Mouse (Mus musculus) embryonic facial prominence, embryonic 13.5 days (tissue): ENCODE measurements around the gene Mest. TPM values are rescaled to one million over a fixed set of nuclear protein-coding genes. Genes with fewer than 3 reads are reported as not detected.

ENCODE experiments used
- ATAC-seq: fragments of 200-750 bp; cut with Nextera tagmentation; 2 replicates; pipeline ENCODE4 v1.8.0; 2017; ENCODE audit warnings: low read depth; ENCODE audit not compliant: insufficient number of reproducible peaks, insufficient read depth, low FRiP score, low TSS enrichment
- H3K27ac ChIP-seq: fragments of 300-500 bp; sonication (generic); 2 replicates; pipeline ENCODE4 v1.5.1; 2015; ENCODE audit warnings: moderate library complexity, mild to moderate bottlenecking, inconsistent platforms
- H3K27me3 ChIP-seq: fragments of 300-500 bp; sonication (generic); 2 replicates; pipeline ENCODE4 v1.6.1; 2015; ENCODE audit warnings: mild to moderate bottlenecking, inconsistent platforms
- H3K36me3 ChIP-seq: fragments of 300-500 bp; sonication (generic); 2 replicates; pipeline ENCODE4 v1.6.1; 2015; ENCODE audit warnings: mild to moderate bottlenecking, inconsistent platforms
- H3K4me1 ChIP-seq: fragments of 300-500 bp; sonication (generic); 2 replicates; pipeline ENCODE4 v1.6.1; 2015; ENCODE audit warnings: inconsistent platforms
- H3K4me2 ChIP-seq: fragments of 300-500 bp; sonication (generic); 2 replicates; pipeline ENCODE4 v1.6.1; 2015; ENCODE audit warnings: moderate library complexity, mild to moderate bottlenecking, inconsistent platforms
- H3K4me3 ChIP-seq: fragments of 300-500 bp; sonication (generic); 2 replicates; pipeline ENCODE4 v1.5.1; 2015; ENCODE audit warnings: mild to moderate bottlenecking, inconsistent platforms
- H3K9ac ChIP-seq: fragments of 300-500 bp; sonication (generic); 2 replicates; pipeline ENCODE4 v1.6.1; 2015; ENCODE audit warnings: mild to moderate bottlenecking, inconsistent platforms
- H3K9me3 ChIP-seq: fragments of 300-500 bp; sonication (generic); 2 replicates; pipeline ENCODE4 v1.6.1; 2016; ENCODE audit warnings: inconsistent platforms
- WGBS: fragments of 180-500 bp; shearing (Covaris S2); methylation state at CpG from one replicate; pipeline ENCODE4 v1.1.7; 2015; ENCODE audit warnings: mixed read lengths; 5-methylcytosine and 5-hydroxymethylcytosine counted together
- polyA plus RNA-seq: library from polyadenylated mRNA; unstranded; fragments of >200 nt; fragmentation: Nextera tagmentation; extraction: Ambion mirVana; gene quantifications from 2 replicates; pipeline ENCODE4 v1.2.1, GENCODE M21; 2015

Mest gene
- polyA plus RNA-seq, 1 experiment from 2014 or later: 912 TPM

GRCm38 (mm10) chr6:30734465-30734864 is 11.1 kb downstream of the Mest start:
- no peak for ATAC-seq
- Histone ChIP-seq H3K9ac (no peak overlapping the region), H3K4me1 (peaks cover 24% of the 10 kb centered on the region), H3K36me3 (0 out of 2 replicates have a peak, but pooled peaks cover 10% of the 10 kb centered on the region), H3K4me3 (no peak overlapping the region), H3K9me3 (peaks cover 46% of the 10 kb centered on the region), H3K27ac (peak overlapping the region; percentile 85), H3K4me2 (peak overlapping the region; percentile 65), H3K27me3 (no peaks in the 10 kb centered on the region)
- 45% methylated on average over 6 of the region's 6 CpGs for WGBS

GRCm38 (mm10) chr6:30734988-30735727 is 11.8 kb downstream of the Mest start:
- Histone ChIP-seq H3K27me3 (no peaks in the 10 kb centered on the region), H3K4me3 (peak overlapping the region; percentile 22), H3K27ac (peak overlapping the region; percentile 85), H3K4me1 (peaks cover 24% of the 10 kb centered on the region), H3K9ac (peak overlapping the region; percentile 58), H3K9me3 (peaks cover 49% of the 10 kb centered on the region), H3K4me2 (peak overlapping the region; percentile 65), H3K36me3 (0 out of 2 replicates have a peak, but pooled peaks cover 10% of the 10 kb centered on the region)
- WGBS: 53% methylated on average over 22 of the region's 22 CpGs
- no peak for ATAC-seq

- peaks cover 49% of the 10 kb centered on the region for H3K9me3 ChIP-seq
- H3K27ac ChIP-seq: peak overlapping the region; percentile 85
- H3K9ac ChIP-seq: peak overlapping the region; percentile 58
- WGBS: 45% methylated on average over 15 of the region's 15 CpGs
- peaks cover 24% of the 10 kb centered on the region for H3K4me1 ChIP-seq
- no peak for ATAC-seq
- no peaks in the 10 kb centered on the region for H3K27me3 ChIP-seq
- 0 out of 2 replicates have a peak, but pooled peaks cover 10% of the 10 kb centered on the region for H3K36me3 ChIP-seq
- peak overlapping the region; percentile 22 for H3K4me3 ChIP-seq
- H3K4me2 ChIP-seq: peak overlapping the region; percentile 65
Observed at GRCm38 (mm10) chr6:30735728-30736371, 12.5 kb downstream of the Mest start.

- no peak for ATAC-seq
- peaks cover 49% of the 10 kb centered on the region for H3K9me3 ChIP-seq
- peak overlapping the region; percentile 65 for H3K4me2 ChIP-seq
- peaks cover 24% of the 10 kb centered on the region for H3K4me1 ChIP-seq
- 0 out of 2 replicates have a peak, but pooled peaks cover 10% of the 10 kb centered on the region for H3K36me3 ChIP-seq
- peak overlapping the region; percentile 85 for H3K27ac ChIP-seq
- peak overlapping the region; percentile 59 for H3K4me3 ChIP-seq
- 52% methylated on average over 13 of the region's 13 CpGs for WGBS
- H3K27me3 ChIP-seq: no peaks in the 10 kb centered on the region
- H3K9ac ChIP-seq: peak overlapping the region; percentile 80; the same call in 1 of the 2 replicates
Observed at GRCm38 (mm10) chr6:30736372-30736762, 13.0 kb downstream of the Mest start.

- peak overlapping the region; percentile 59 for H3K4me3 ChIP-seq
- H3K9me3 ChIP-seq: peaks cover 49% of the 10 kb centered on the region
- H3K36me3 ChIP-seq: peaks cover 13% of the 10 kb centered on the region; the same call in 1 of the 2 replicates
- 50% methylated on average over 29 of the region's 29 CpGs for WGBS
- peak; percentile 61; the same call in 1 of the 2 replicates for ATAC-seq
- H3K27me3 ChIP-seq: no peaks in the 10 kb centered on the region
- H3K4me1 ChIP-seq: peaks cover 24% of the 10 kb centered on the region
- peak overlapping the region; percentile 65 for H3K4me2 ChIP-seq
- H3K27ac ChIP-seq: peak overlapping the region; percentile 85
- H3K9ac ChIP-seq: peak overlapping the region; percentile 80
Observed at GRCm38 (mm10) chr6:30736864-30737547, 13.7 kb downstream of the Mest start.

GRCm38 (mm10) chr6:30737548-30738463 is 14.5 kb downstream of the Mest start:
- peaks cover 21% of the 10 kb centered on the region for H3K36me3 ChIP-seq
- peak; percentile 78 for ATAC-seq
- H3K27ac ChIP-seq: peak overlapping the region; percentile 85
- peak overlapping the region; percentile 65 for H3K4me2 ChIP-seq
- H3K9me3 ChIP-seq: peaks cover 49% of the 10 kb centered on the region
- peaks cover 24% of the 10 kb centered on the region for H3K4me1 ChIP-seq
- 55% methylated on average over 66 of the region's 66 CpGs for WGBS
- peak overlapping the region; percentile 80 for H3K9ac ChIP-seq
- peak overlapping the region; percentile 59 for H3K4me3 ChIP-seq
- H3K27me3 ChIP-seq: no peaks in the 10 kb centered on the region

- H3K4me1 ChIP-seq: peaks cover 17% of the 10 kb centered on the region
- peaks cover 28% of the 10 kb centered on the region for H3K36me3 ChIP-seq
- H3K27me3 ChIP-seq: no peaks in the 10 kb centered on the region
- ATAC-seq: no peak
- H3K9me3 ChIP-seq: peaks cover 44% of the 10 kb centered on the region
- peak overlapping the region; percentile 59 for H3K4me3 ChIP-seq
- peak overlapping the region; percentile 65 for H3K4me2 ChIP-seq
- 57% methylated on average over 20 of the region's 20 CpGs for WGBS
- peak overlapping the region; percentile 80 for H3K9ac ChIP-seq
- H3K27ac ChIP-seq: peak overlapping the region; percentile 85
Observed at GRCm38 (mm10) chr6:30738464-30739006, 15.2 kb downstream of the Mest start.

- peak overlapping the region; percentile 59 for H3K4me3 ChIP-seq
- peak overlapping the region; percentile 65 for H3K4me2 ChIP-seq
- ATAC-seq: no peak
- H3K27ac ChIP-seq: peak overlapping the region; percentile 64; the same call in 1 of the 2 replicates
- H3K9me3 ChIP-seq: peaks cover 44% of the 10 kb centered on the region
- 44% methylated on average over 10 of the region's 10 CpGs for WGBS
- peaks cover 36% of the 10 kb centered on the region for H3K36me3 ChIP-seq
- peak overlapping the region; percentile 80 for H3K9ac ChIP-seq
- H3K27me3 ChIP-seq: no peaks in the 10 kb centered on the region
- peaks cover 12% of the 10 kb centered on the region for H3K4me1 ChIP-seq
Observed at GRCm38 (mm10) chr6:30739177-30739747, 15.9 kb downstream of the Mest start.

- Histone ChIP-seq H3K9ac (no peak overlapping the region), H3K4me1 (peaks cover 9% of the 10 kb centered on the region), H3K9me3 (no peaks in the 10 kb centered on the region), H3K36me3 (peaks cover 75% of the 10 kb centered on the region), H3K4me2 (no peak overlapping the region), H3K4me3 (no peak overlapping the region), H3K27ac (peak overlapping the region; percentile 9; the same call in 1 of the 2 replicates), H3K27me3 (no peaks in the 10 kb centered on the region)
- WGBS: 79% methylated on average over 10 of the region's 10 CpGs
- ATAC-seq: no peak
Observed at GRCm38 (mm10) chr6:30744846-30745245, 21.5 kb downstream of the Mest start.

GRCm38 (mm10) chr6:30745591-30745990 is 22.2 kb downstream of the Mest start:
- 69% methylated on average over 7 of the region's 7 CpGs for WGBS
- no peak for ATAC-seq
- Histone ChIP-seq H3K9me3 (no peaks in the 10 kb centered on the region), H3K4me3 (no peak overlapping the region), H3K4me2 (no peak overlapping the region), H3K36me3 (peaks cover 83% of the 10 kb centered on the region), H3K27ac (peak overlapping the region; percentile 23; the same call in 1 of the 2 replicates), H3K9ac (no peak overlapping the region), H3K4me1 (peaks cover 9% of the 10 kb centered on the region), H3K27me3 (no peaks in the 10 kb centered on the region)
